Mouse (Mus musculus) gastrocnemius, postnatal 14 days (tissue): ENCODE measurements at regions not wholly inside any gene's neighbourhood (a gene's known extent, or its start where the extent isn't known, plus 50 kb on each side); places are given as distances from the start of the nearest gene placed in this dataset.

Source experiments
- DNase-seq: peaks from one replicate; pipeline ENCODE4 v3.0.0; 2021; ENCODE audit warnings: mixed read lengths
- intact Hi-C: fragments of 180-260 bp; cut with DNase I; formaldehyde crosslinking; loops from one replicate; pipeline ENCODE4 v1.15.1; 2025; ENCODE audit warnings: low total_unique reads
- microRNA-seq, 2 experiments: library from miRNA; unstranded; fragments of <30 nt; microRNA quantifications; one replicate each; pipeline ENCODE4 v1.2.0; 2021

GRCm38 (mm10) chr13:107100116-107100515 is 78.2 kb upstream of the Kif2a start:
- intact Hi-C loops, result no loop called here
- DNase-seq, result no peak

- intact Hi-C loops, result no loop called here
- DNase-seq, result no peak
Measured at GRCm38 (mm10) chr13:107097005-107097404, 75.1 kb upstream of the Kif2a start.

- no peak for DNase-seq
- intact Hi-C loops, result no loop called here
Measured at GRCm38 (mm10) chr13:107094976-107095716, 73.2 kb upstream of the Kif2a start.

- intact Hi-C loops, result no loop called here
- DNase-seq, result no peak
Measured at GRCm38 (mm10) chr13:107094487-107094886, 72.6 kb upstream of the Kif2a start.

- DNase-seq, result no peak
- intact Hi-C loops, result no loop called here
Measured at GRCm38 (mm10) chr13:107093683-107094082, 71.8 kb upstream of the Kif2a start.

- intact Hi-C loops, result no loop called here
- no peak for DNase-seq
Measured at GRCm38 (mm10) chr13:107088198-107088597, 66.3 kb upstream of the Kif2a start.

- DNase-seq, result no peak
- intact Hi-C loops, result no loop called here
Measured at GRCm38 (mm10) chr13:107087355-107087754, 65.4 kb upstream of the Kif2a start.

- no peak for DNase-seq
- intact Hi-C loops, result no loop called here
Measured at GRCm38 (mm10) chr13:107078085-107078484, 56.2 kb upstream of the Kif2a start.

- no peak for DNase-seq
- intact Hi-C loops, result no loop called here
Measured at GRCm38 (mm10) chr13:107074917-107075316, 53.0 kb upstream of the Kif2a start.

GRCm38 (mm10) chr13:107073039-107073620 is 51.2 kb upstream of the Kif2a start:
- no peak for DNase-seq
- intact Hi-C loops, result no loop called here

GRCm38 (mm10) chr13:107072345-107073038 is 50.6 kb upstream of the Kif2a start:
- no peak for DNase-seq
- intact Hi-C loops, result no loop called here

Small RNAs in the stretch of these regions (microRNA-seq; reads per million reads assigned to microRNA genes)
- 0 reads per million in 2 experiments for gene Gm22118
